Mouse (Mus musculus): ENCODE data around the gene Nle1. TPM values are rescaled to one million over a fixed set of nuclear protein-coding genes. Genes with fewer than 3 reads are reported as not detected.

Nle1 gene
- polyA plus RNA-seq, 1 experiment: 117 TPM

- no peak for TF ChIP-seq GATA1 (IDR thresholded peaks at IDR 0.05; ENCODE audit: low read length)
Observed at GRCm38 (mm10) chr11:82883180-82883579, 25.0 kb downstream of the Nle1 start.

DNA sequence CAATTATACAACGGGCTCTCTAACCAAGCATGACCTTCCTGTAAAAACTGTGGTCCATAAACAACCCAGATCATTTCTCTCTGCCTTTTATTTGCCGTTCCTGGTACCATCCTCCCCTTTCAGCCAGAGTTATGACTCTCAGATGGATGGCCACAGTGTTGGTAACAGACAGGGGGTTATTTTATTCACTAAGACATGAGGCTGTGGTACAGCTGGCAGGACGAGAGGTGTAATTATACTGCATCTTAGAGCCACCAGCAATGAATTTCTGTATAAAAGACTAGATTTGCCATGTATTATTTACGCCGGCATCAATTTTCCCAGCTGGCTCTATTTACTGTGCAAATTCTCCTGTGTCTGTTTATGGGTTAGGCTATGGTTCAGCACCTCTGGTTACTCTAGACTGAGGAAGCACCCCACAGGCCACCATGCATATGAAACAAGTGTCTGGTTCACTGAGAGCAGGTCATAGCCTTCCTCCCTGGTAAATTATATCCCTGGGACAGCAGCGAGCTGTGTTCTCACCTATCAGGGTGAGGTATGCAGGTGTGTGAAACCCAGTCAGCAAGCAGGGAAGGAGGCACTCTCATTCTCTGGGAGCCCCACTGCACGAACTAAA lies 30.4 kb downstream of the Nle1 start:
- TF ChIP-seq GATA1 (IDR thresholded peaks at IDR 0.05; ENCODE audit: low read length): no peak

DNA sequence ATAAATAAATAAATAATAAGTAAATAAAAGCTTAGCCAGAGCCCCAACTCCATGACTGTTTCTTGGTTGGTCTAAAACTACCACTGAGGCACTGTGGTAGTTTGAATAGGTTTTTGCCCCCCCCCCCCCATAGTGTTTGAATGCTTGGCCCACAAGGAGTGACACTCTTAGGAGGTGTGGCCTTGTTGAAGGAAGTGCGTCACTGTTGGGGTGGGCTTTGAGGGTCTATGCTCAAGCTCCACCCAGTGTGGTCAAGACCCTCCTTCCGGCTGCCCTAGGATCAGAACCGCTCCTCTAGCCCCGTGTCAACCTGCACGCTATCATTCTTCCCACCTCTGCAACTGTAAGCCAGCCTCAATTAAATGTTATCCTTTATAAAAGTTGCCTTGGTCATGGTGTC lies 32.6 kb downstream of the Nle1 start:
- no peak for TF ChIP-seq GATA1 (IDR thresholded peaks at IDR 0.05; ENCODE audit: low read length)

DNA sequence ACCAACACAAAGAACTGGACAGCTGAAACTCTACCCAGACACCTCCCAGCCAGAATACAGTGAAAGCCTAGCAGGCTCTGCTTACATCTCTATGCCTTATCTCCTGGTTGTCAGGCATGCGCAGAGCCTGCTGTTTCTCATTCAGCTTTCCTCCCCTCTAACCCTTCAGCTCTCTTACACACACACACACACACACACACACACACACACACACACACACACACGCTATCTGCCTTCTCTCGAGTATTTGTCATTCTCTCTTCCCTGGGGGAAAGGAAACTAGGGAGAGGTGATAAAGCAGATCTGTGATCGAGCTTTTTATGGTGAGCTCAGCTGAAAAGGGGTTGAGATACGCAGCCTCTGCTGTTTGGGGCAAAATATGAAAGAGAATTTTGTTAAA lies 33.3 kb downstream of the Nle1 start:
- no peak for TF ChIP-seq GATA1 (IDR thresholded peaks at IDR 0.05; ENCODE audit: low read length)

DNA sequence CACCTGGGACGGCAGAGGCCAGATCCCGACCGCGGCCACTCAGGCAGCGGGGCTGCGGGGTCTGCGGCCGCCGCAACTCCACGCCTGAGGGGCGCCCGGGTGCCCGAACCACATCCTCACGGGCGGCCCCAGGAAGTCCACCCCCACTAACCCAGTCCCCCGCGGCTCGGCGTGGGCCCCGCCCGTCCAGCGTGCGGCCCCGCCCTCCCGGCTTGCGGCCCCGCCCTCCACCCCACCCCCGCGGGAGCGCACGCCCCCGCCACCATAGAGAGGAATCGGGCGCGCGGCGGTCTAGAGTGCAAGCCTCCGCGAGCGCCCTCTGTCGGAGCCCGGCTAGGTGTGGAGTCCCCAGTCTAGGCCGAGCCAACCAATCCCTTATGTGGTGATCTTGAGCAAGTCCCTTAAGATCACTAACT lies 37.2 kb downstream of the Nle1 start, which contains the start of gene Rffl:
Rffl (minus strand) TSS at position 180 of the 416 bp plus-strand sequence.
- TF ChIP-seq GATA1 (IDR thresholded peaks at IDR 0.05; ENCODE audit: low read length): no peak

DNA sequence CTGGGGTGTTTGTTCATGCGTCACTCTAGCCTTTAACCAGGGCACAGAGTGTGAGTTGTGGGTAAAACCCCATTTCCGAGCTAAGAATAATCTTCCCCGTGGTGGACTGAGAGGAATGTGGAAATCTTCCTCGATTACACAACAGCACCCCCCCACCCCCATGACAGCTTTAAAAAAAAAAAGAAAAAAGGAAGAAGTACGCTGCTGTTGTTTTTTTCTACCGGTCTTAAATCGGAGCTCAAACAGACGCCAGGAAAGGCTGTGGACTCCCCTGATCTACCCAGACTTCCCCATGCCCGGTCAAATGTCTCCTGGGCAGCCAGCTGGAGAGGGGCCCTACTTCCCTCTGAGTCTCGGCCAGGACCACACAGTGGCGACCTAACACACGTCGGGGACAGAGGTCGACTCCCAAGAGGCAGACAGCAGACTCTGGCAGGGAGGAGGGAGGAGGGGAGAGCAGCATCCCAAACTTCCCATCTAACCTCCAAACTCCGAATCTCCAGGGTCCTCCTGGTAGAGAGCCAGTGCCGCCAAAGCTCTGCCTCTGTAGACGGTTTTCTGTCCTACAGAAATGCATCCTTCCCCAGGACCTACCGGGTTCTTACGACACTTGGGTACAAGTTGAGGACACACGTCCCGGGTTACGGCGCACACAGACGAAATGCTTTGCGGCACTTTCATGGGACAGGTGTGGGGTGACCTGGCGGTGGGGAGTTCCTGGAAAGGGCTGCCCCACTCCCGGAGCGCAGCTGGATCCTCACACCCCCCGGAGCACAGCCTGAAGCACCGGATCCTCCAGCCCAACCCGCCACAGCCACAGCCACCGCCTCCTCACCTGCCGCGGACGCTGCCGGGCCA lies 37.8 kb downstream of the Nle1 start:
- TF ChIP-seq GATA1 (IDR thresholded peaks at IDR 0.05; ENCODE audit: low read length): no peak

DNA sequence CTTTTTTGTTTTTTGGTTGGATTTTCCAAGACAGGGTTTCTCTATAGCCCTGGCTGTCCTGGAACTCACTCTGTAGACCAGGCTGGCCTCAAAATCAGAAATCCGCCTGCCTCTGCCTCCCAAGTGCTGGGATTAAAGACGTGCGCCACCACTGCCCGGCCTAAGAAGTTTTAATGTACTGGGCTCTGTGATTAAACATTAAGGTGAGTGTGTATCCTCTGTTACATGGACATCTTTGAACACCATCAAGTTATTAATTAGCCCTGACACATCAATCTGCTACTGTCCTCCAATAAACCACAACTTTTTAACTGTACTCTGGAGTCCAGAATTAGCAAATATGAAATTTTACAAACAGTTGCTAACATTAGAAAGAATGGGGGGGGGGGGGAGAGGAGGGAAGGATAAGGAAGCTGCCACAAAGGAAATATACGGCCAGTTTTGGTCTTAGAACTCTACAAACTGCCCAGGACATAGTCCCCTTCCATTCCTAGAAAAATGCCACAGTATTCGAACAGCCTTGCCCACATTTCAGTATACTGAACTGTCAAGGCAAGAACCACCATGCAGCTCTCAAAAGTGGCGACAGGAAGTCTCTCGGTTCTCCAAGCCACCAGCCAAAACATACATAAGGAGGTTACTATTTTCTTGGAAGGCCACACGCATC lies 38.6 kb downstream of the Nle1 start:
- TF ChIP-seq GATA1 (IDR thresholded peaks at IDR 0.05; ENCODE audit: low read length): no peak

DNA sequence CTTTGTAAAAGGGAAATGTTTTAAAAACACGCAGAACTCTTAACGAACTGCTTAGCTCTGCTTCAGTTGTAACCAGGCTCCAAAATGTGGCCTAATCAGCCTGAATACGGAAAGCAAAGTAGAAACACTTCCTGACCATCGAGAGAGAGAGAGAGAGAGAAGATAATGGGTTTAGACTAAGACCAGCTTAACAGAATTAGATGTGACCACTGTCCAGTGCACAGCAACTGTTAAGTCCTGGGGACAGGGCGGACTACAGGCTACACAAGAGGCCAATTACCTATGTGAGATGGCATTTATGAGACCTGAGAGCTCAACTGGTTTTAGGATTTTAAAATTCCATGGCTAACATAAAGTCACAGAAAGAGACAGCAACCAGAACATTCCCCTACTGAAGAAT lies 40.3 kb downstream of the Nle1 start:
- TF ChIP-seq GATA1 (IDR thresholded peaks at IDR 0.05; ENCODE audit: low read length): no peak

DNA sequence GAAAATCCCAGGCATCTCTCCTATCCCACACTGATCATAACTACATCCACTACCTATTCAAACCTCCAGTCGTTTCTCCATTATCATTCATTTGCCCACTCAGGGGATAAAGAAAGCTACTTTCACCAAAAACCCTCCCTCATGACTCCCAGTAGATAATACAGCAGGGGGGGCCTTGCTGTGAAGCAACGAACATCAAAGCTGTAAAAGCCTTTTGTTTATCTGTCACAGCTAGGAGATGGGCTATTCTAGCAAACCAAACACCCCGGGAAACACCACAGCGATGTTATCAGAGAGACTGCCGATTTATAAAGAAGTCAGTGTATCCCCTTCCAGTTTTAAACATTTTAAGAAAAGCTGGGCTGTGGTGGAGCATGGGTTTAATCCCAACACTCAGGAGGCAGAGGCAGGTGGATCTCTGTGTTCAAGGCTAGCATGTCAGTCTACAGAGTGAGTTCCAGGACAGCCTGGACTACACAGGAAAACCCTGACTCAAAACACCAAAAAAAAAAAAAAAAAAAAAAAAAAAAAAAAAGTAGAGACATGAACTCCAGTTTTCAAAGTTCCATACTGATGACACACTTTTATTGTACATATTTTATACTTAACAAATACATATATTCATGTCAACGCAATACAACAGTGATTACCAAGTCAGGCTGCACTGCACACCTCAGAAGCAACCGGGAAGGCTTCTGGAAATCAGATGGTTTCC lies 41.2 kb downstream of the Nle1 start:
- TF ChIP-seq GATA1 (IDR thresholded peaks at IDR 0.05; ENCODE audit: low read length): peak; percentile 48

- TF ChIP-seq GATA1 (IDR thresholded peaks at IDR 0.05; ENCODE audit: low read length): no peak
Observed at GRCm38 (mm10) chr11:82865957-82866356, 42.3 kb downstream of the Nle1 start.

DNA sequence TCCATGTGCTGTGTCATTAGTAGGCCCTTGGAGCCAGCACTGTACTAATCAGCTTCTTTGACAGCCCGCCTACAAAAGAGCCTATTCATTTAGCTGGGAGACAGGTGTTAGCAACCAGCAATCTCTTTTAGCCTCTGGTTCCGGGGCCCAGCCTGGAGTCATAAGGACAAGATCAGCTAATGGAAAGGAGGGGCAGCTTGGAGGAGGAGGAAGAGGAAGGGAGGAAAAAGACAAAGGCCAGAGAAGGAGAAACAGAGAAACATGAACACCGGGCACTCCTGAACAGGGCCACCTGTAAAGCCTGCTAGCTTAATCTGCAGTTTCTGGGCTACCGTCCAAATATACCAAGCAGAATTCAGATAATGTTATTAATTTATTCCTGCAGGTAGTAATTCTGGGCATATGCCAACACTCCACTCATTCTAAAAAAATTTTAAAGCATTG lies 44.7 kb downstream of the Nle1 start:
- TF ChIP-seq GATA1 (IDR thresholded peaks at IDR 0.05; ENCODE audit: low read length): no peak

GRCm38 (mm10) chr11:82863059-82863458 lies 45.2 kb downstream of the Nle1 start:
- no peak for TF ChIP-seq GATA1 (IDR thresholded peaks at IDR 0.05; ENCODE audit: low read length)

DNA sequence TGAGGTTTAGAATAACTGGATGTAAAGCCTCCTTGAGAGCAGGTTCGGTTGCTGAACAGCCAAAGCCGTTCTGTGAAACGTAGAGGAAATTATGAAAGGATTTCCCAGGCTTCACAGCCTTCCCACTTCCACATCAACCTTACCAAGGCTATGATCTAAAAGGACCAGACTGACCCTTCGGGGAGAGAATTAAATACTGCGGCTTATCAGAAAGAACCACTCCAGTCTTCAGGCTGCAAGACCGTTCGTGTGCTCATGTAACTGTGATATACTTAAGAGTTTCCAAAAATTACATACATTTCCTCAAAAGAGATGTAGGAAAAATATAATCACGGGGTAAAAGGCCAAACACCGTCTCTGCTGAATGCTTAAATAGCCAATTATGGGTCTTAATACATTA lies 45.6 kb downstream of the Nle1 start:
- TF ChIP-seq GATA1 (IDR thresholded peaks at IDR 0.05; ENCODE audit: low read length): no peak

DNA sequence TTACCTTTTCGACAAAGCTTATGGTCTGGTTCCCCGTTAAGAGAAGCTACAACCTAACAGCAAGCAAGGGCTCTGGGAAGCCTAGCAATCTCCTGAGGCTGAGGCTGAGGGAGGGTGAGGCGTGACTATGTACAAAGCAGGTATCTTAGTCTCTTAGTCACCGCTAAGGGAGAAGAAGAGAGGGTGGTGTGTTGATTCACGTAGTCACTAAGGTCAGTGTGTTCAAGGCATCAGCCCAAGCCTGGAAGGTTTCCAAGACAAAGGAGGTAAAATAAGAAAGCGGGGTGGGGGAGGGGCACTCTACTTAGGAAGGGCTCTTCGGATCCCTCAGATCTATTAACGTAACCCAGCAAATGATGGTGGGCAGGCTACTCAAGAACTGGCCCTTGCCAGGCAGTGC lies 46.7 kb downstream of the Nle1 start:
- no peak for TF ChIP-seq GATA1 (IDR thresholded peaks at IDR 0.05; ENCODE audit: low read length)

GRCm38 (mm10) chr11:82860759-82861158 lies 47.5 kb downstream of the Nle1 start:
- no peak for TF ChIP-seq GATA1 (IDR thresholded peaks at IDR 0.05; ENCODE audit: low read length)

Data from G1E-ER4 (cell line).